Mouse (Mus musculus) forelimb bud, embryonic 11.5 days (tissue): ENCODE measurements around the gene Pex6.
A peak's percentile ranks its signal among the peaks of the same experiment; 100 is the strongest.

Source experiments
- DNase-seq: peaks from one replicate; pipeline ENCODE4 v3.0.0-alpha.2; 2012; ENCODE audit warnings: low read depth, low spot score

Gene Pex6

DNA sequence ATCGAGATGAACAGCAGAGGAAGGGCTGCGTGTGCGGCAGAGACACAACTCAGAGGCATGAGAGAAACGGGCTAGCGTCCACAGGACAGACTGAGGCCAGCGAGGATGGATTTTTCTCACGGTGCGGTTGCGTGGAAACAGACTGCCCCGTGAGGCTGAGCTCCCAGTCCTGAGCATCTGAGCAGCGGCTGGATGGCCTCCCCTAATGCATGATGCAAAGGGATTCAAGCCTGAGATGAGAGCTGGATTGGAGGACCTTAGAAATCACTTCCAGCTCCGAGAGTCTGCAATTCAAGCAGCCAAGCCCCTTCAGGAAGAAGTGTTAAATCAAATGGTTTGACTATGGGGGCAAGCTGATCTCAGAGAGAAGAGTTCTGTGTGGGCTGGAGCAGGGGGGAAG lies 9.8 kb upstream of the Pex6 start:
- DNase-seq = no peak

DNA sequence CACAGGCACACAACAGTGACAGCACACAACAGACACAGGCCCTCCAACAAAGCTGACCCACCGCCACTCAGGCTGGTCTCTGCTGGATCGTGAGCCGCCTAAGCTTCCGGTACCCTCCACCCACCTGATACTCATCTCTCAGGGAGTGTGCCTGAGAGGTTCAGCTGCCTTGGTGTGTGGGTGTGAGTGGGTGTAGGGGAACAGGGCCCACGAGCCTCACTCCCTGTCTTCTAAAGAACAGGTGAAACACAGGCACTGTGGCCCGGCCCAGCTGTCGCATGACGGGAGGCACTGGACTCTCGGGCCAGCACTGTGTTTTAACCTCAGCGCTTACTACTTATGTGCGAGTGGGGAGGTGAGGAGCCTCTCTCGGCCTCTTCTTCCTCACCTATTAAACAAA lies 9.2 kb upstream of the Pex6 start:
- no peak for DNase-seq

DNA sequence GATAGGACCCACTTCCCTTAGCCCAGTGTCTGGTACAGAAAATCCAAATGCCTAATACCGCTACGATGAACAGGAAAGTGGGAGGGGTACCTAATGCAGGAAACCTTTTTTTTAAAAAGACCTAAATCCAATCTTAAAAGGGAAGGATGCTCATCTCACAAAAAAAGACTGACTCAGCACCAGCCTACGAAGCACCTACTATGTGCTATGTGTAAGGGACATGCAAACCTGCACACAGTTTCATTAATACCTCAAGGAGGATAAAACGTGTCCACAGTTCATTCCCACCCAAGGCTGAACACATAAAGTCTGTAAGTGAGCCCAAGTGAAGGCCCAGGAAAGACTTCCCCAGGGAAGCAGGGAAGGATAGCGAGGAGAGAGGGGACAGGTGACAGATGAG lies 8.8 kb upstream of the Pex6 start:
- DNase-seq = no peak

DNA sequence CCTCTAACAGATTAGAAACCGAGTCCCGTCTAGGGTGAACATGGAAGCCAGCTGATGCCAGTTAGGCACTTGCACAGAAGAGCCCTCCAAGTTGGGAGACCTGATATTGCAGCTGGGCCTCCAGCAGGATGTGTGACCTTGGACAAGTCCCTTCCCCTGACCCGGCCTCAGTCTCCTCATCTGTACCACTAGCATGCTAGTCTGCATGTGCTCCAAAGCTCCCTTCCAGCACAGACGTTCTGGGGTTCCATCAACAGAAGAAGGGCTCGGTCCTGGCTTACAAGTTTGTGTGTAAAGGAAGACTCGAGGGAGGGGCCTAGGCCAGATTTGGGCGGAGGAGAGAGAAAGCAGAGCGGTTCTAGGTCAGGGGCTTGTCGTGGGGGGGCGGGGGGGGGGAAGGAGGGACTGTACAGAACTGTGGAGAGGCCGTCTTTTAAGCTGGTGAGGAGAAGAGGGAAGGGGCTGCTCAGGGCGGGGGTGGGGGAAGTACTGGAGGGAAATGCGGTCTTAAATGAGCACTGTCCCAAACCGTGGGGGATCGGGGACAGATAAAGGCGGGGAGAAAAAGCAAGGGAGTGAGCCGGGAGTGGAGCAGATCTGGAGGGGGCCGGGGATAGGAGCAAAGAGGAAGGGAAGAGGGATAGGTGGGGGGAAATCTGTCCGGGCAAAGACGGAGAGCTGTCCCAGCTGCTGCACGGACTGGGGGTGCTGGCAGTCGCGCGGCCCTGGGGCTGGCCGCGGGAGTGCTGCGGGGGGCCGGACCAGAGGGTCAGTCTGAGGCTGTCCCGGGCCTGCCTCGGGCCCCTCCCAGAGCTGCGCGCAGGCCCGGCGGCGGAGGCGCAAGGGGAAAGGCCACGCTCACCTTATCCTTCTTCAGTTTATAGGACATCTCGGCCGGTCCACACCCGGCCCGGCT lies 7.0 kb upstream of the Pex6 start:
- no peak for DNase-seq

DNA sequence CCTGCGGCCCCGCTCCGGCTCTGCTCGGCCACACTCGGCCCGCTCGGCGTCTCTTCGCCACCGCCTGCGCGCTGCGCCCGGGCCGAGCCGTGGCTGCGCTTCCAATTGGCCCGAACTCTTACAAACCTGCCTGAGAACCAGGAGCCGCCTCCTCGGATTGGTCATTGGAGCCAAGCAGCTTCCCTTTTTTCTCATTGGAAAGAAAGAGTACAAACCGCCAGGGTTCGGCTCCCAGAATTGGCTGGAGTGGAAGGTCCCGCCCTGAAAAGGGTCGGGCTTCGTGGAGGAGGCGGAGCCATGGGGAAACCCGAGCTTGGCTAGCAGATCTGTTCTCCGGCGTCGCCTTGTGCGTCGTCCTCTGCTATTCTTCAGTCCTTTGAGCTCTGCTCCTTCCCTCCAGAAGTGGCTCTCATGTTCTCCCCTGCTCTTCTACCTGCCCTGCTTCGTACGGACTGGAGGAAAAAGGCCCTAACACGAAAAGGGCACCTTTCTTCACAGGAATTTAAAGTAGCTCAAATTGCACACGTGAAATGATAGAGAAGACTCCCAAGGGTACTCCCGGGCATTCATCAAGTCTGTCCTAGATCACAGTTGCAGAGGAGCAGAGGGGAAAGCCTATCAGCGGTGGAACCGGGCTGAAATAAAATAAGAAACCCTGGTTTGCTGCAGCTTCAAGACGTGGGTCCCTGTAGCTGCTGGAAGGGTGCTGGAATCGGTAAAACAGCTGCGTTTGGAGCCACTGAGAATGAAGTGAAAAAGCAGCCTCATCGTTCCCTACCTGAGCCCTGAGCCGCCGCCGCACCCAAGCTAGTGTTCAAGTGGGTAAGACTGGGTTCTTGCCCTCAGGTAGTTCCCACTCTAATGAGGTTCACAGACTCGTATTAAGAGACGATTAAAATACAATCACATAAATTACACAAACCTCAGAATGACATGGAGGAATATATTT lies 6.1 kb upstream of the Pex6 start, which contains the start of gene Ppp2r5d:
Ppp2r5d (minus strand) TSS at position 225 of the 949 bp plus-strand sequence.
- peak; percentile 98 for DNase-seq

DNA sequence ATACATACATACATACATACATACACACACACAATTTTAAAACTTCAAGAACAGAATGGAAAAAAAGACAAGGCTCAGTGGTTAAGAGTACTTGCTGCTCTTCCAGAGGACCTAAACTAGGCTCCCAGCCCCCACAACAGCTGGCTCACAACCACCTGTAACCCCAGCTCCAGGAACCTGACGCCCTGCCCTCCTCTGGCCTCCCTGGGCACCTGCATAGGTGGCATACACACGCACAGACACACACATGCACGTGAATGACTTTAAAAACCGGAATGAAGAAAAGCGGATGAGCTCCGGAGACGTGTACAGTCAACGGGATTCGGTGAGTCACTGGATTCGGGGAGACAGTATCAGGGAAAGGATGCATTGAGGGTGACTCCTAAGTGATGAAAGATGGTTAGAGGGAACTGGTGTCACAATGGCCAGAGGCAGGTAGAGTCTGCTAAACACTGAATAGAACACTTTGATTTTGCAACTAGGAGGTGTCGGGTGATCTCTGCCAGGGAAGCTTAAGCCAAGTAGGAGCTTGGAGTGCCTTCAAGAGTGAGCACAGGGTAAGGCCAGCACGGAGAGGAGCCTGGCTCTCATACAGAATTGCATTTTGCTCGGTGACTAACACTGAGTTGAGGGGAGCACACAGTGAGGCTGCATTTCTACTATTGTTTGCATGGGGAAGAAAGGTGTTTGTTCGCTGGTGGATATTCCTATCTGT lies 4.7 kb upstream of the Pex6 start:
- DNase-seq = no peak

DNA sequence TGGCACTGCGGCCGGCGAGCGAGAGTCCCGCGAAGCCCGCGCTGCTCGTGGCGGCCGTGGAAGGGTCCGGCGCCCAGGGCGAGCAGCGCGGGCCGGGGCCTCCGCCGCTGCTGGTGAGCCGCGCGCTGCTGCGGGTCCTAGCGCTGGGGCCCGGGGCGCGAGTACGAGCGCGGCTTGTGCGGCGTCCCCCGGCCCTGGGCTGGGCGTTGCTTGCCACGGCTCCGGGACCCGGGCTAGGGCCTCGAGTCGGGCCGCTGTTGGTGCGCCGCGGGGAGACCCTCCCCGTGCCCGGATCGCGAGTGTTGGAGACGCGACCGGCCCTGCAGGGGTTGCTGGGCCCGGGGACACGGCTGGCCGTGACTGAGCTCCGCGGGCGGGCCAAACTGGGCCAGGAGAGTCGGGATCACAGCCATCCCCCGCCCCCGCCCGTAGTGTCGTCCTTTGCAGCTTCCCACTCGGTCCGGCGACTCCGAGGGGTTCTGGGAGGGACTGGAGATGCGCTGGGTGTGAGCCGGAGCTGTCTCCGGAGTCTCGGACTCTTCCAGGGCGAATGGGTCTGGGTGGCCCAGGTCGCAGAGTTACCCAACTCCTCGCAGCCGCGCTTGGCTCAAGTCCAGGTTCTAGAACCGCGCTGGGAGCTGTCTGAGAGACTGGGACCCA lies 479 bp downstream of the Pex6 start:
- no peak for DNase-seq

DNA sequence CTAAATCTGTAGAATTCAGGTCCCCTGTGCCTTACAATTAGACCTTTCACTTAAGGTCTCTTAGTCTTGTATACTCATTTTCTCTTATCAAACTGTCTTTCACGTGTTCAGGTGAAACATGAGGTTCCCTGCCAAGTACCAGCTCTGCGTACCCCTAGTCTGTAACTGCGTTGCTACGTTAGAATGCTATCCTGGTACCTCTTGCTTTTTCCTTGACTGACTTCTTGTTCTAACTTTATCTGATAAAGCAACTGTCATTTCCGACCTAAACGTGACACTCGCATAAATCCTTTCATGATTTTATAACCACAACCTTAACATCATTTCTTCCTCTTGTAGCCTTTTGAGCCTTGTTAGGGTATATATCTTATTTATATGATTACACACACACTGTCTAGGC lies 1.2 kb downstream of the Pex6 start:
- no peak for DNase-seq

DNA sequence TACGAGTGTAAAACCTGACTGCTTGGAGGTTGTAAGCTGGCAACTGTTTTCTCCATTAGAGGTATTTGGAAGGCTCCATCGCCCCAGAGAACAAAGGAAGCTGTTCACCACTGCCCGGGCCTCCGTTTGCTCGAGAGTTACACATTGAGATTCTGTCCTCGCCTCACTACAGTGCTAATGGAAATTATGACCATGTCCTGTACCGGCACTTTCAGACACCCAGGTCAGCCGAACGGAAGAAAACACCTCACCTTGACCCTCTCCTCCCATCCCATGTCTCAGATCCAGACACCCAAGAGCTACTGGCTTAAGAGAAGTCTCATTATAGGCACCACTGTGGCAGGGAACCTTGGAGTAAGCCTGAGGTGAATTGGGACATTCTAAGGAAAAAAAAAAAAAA lies 2.6 kb downstream of the Pex6 start:
- no peak for DNase-seq

DNA sequence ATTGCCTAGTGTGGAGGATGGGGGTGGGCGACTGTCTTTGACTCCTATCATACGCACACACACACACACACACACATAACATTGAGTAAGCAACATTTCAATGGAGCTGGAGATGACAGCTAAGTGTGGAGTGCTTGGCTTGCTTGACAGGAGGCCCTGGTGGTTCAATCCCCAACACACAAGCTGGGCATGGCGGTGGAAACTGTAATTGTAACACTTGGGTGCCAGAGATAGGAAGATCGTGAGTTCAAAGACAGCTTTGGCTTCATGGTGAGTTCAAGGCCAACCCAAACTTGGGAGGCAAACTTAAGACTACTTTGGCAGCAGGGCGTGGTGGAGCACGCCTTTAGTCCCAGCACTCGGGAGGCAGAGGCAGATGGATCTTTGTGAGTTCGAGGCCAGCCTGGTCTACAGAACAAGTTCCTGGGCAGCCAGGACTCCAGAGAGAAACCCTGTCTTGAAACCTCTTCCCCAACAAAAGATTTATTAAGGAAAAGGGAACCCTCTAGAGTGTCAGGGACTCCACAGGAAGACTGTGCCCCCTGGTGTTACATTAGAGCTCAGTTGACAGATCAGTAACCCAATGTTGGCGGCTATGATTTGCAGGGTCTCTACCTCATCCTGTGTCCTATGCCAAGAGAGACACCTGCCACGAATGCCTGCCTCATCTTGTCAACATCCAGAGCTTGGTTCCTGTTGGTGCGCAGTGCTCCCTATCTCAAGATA lies 3.7 kb downstream of the Pex6 start:
- DNase-seq = peak; percentile 24

DNA sequence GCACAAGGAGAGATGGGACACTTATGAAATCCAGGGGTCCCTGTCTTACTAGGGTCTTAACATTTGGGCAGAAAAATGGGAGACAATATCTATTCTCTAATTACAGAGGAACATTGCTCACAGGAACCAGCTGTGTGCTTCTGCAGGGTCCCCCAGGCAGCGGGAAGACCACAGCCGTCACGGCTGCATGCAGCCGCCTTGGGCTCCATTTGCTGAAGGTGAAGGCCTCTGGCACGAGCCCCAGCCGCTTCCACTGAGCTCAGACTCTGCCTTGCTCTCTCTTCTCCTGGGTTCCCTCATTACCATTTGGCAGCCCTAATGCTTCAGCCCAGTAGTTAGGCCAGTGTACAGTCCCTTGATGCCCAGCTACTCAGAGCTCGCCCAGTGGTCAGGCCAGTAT lies 9.8 kb downstream of the Pex6 start:
- DNase-seq = no peak

DNA sequence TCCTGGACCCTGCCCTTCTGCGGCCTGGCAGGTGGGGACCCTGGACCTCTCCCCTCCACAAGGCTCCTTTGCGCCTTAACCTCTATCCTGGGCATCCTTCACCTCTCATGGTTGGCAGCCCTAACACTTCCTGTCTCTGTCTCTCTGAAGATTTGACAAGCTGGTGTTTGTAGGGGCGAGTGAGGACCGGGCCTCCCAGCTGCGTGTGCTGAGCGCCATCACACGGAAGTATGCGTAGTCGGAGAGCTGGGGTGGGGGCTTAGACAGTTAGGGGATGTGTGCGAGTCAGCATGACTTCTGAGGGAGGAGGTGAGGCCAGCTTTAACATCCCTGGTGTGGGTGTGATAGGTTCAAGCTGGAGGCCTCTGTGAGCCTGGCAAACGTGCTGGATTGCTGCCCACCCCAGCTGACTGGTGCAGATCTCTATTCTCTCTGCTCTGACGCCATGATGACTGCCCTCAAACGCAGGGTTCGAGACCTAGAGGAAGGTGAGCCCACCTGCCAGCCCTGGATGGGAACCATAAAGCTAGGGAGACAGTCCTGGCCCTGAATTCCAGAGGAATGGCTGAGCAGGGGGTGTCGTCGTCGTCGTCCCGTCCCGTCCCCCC lies 13.3 kb downstream of the Pex6 start:
- no peak for DNase-seq

DNA sequence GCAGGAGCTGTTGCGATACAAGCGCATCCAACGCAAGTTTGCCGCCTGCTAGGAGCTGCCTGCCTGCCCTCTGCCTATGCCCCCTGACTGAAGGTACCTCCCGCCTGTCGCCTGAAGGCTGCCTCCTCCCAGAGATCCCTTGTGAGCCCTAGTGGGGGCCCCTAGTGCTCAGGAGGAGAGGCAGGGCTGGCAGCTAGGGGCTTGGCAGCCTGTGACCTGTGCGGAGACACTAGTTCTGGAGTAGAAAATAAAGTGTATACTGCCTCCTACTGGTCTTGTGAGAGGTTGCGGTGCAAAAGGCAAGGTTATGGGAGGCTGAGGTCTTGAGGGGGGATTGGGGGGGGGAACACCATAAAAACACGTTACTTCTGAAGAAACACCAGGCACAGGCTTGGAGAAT lies 14.0 kb downstream of the Pex6 start:
- peak; percentile 52 for DNase-seq

DNA sequence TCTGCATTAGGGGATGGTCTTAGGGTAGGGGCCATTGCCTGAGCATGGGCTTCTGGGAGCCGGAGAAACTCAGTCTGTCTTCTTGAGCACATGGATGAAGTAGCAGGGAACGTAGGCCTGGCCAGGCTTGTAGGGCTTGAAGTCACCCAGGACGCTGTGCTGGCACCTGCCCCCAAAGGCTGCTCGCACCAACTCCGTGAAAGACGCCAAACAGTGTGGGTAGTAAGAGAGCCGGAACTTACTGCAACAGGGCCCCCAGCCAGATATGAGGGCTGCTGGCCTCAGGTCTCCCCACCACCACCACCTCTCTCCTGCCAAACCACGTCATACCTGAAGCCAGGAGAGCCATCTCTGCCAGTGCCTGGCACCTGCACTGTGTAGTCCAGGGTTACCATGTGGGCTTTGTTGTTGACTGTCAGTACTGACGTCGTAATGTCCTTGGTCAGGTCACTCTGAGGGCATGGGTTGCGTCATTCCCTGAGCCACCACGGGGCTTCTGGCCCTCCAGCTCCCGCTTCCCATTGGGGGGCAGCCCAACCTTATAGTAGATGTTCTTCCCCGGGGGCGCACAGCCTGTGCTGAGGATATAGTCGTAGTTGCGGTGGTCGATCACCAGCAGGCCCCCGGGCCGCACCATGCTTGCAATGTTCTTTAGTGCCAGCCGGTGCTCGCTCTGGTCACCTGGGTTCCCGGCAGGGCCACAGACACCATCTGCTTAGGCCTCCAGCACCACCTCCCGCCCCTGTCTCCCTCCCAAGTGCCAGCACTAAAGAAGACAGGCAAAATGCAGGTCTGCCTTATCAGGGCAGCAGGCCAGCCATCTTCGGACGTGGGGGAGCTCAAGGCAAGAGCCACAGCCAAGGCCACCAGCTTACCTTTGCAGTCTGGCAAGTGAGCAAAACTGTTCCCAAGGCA lies 14.7 kb downstream of the Pex6 start:
- no peak for DNase-seq

DNA sequence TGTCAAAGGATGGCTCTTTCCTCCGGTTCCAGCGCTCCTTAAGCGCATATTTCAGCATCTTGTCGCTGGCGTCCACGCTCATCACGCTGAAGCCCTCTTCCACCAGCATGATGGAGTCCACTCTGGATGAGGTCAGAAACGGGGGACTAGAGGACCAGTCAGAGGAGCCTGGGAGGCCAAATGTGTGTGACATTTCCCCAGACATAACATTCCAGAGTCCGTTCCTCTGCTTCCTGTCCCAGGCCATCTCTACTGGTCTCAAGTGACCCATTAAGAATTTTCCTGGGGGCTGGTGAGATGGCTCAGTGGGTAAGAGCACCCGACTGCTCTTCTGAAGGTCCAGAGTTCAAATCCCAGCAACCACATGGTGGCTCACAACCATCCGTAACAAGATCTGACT lies 16.0 kb downstream of the Pex6 start:
- no peak for DNase-seq

DNA sequence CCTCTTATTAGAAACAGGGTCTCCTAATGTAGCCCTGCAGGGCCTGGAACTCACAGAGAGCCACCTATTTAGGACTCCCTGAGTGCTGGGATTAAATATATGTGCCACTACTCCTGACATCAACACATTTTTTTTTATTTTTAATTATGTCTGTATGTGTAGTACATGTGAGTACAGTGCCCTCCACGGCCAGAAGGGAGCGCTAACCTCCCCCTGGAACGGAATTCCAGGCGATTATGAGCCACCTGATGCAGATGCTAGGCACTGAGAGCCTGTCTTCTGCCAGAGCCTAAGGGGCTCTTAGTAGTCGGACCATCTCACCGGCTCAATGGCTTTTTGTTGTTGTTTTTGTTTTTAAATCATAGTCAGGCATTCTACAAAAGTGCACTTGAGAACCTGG lies 16.8 kb downstream of the Pex6 start:
- peak; percentile 35 for DNase-seq

DNA sequence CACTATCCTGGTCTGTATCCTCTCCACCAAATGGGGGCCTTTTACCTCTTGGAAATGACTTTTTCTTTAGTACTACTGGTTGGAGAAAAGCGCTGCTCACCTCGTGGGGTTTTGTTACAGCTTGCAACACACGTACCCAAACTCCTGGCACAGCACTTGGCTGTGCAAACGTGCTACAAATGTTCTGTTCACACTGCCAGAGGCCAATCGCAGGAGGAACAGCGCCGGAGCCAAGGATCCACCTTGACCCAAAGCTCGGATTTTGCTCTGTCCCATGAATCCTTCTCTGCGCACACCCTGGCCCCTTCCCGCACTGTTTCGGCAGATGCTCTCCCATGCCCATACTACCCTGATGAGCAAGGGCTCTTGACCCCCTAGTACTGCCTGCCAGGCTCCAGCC lies 17.2 kb downstream of the Pex6 start:
- DNase-seq = no peak

DNA sequence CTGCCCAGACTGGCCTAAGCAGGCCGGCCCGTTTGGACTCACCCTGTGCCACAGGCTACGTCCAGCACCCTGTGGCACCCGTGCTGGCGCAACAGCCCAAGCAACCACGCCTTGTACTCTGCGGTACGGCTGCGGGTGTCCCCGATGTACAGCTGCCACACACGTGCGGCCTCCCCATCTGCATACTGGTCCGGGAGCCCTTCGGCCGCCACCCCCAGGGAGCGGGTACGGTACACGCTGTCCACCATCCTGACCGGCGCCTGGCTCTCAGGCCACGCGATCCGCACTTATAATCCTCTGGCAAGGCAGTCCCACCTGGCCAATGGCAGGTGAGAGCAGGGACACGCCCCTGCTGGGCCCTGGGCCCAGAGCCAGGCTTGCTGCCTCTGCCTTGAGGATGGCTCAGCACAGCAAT lies 17.6 kb downstream of the Pex6 start, which contains the start of gene Gnmt:
Gnmt (minus strand) TSS at position 265 of the 415 bp plus-strand sequence.
- DNase-seq = no peak

DNA sequence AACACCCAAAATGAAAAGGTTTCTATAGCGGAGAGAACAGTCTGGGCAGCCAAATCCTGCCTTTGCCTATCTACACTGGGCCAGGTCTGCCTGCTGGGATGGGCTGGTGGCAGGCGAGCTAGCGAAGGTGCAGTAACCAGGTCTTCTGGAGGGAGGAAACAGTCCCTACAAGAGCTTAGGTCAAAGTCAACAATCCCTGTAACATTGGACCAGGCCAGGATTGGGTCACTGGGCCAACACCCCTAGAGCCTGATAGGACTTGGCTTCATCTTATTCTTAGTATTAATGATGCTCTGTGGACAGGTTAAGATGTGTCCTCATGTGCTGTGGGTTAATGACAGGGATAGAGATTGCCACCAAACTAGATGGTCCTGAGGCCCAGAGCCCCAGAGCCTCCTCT lies 22.8 kb downstream of the Pex6 start:
- DNase-seq = no peak
